Mouse (Mus musculus) stomach, embryonic 16.5 days (tissue): ENCODE measurements around the gene Gm17324. TPM values are rescaled to one million over a fixed set of nuclear protein-coding genes. Genes with fewer than 3 reads are reported as not detected.
A peak's percentile ranks its signal among the peaks of the same experiment; 100 is the strongest.
"Not testable (repeated sequence)": the region's sequence is repeated elsewhere in the genome, so short reads cannot be mapped to it uniquely, and the experiment has no call there.

ENCODE experiments used
- ATAC-seq: fragments of 200-750 bp; cut with Nextera tagmentation; 2 replicates; pipeline ENCODE4 v1.8.0; 2017; ENCODE audit warnings: moderate number of reproducible peaks, moderate TSS enrichment; ENCODE audit not compliant: insufficient read depth, low FRiP score
- H3K27ac ChIP-seq: fragments of 300-500 bp; sonication (generic); 2 replicates; pipeline ENCODE4 v1.5.1; 2014; ENCODE audit warnings: low read length
- H3K27me3 ChIP-seq: fragments of 300-500 bp; sonication (generic); 2 replicates; pipeline ENCODE4 v1.6.1; 2014; ENCODE audit warnings: low read length, control low read depth, mixed read lengths; ENCODE audit not compliant: control insufficient read depth, insufficient read depth
- H3K36me3 ChIP-seq: fragments of 300-500 bp; sonication (generic); 2 replicates; pipeline ENCODE4 v1.6.1; 2014; ENCODE audit warnings: low read length; ENCODE audit not compliant: control insufficient read depth, insufficient read depth
- H3K4me1 ChIP-seq: fragments of 300-500 bp; sonication (generic); 2 replicates; pipeline ENCODE4 v1.6.1; 2014; ENCODE audit warnings: low read length, control low read depth, mixed read lengths; ENCODE audit not compliant: control insufficient read depth, insufficient read depth
- H3K4me2 ChIP-seq: fragments of 300-500 bp; sonication (generic); 2 replicates; pipeline ENCODE4 v1.6.1; 2014; ENCODE audit warnings: low read depth, low read length, mixed read lengths
- H3K4me3 ChIP-seq: fragments of 300-500 bp; sonication (generic); replicated peaks from 2 replicates; pipeline ENCODE4 v1.5.1; 2014; ENCODE audit warnings: mild to moderate bottlenecking, low read length
- H3K9ac ChIP-seq: fragments of 300-500 bp; sonication (generic); 2 replicates; pipeline ENCODE4 v1.6.1; 2014; ENCODE audit warnings: low read length
- H3K9me3 ChIP-seq: fragments of 300-500 bp; sonication (generic); replicated peaks from 2 replicates; pipeline ENCODE4 v1.6.1; 2016; ENCODE audit warnings: low read length, control low read depth; ENCODE audit not compliant: control insufficient read depth
- WGBS: fragments of 180-500 bp; shearing (Covaris S2); extraction: QIAGEN DNeasy Blood & Tissue Kit; methylation state at CpG from one replicate; pipeline ENCODE4 v1.1.7; 2014; 5-methylcytosine and 5-hydroxymethylcytosine counted together
- polyA plus RNA-seq: library from polyadenylated mRNA; unstranded; fragments of >200 nt; fragmentation: Nextera tagmentation; extraction: Ambion mirVana; gene quantifications from 2 replicates; pipeline ENCODE4 v1.2.1, GENCODE M21; 2015

The Gm17324 gene
- polyA plus RNA-seq: 0.62 and 0.70 TPM in 2 replicates

DNA sequence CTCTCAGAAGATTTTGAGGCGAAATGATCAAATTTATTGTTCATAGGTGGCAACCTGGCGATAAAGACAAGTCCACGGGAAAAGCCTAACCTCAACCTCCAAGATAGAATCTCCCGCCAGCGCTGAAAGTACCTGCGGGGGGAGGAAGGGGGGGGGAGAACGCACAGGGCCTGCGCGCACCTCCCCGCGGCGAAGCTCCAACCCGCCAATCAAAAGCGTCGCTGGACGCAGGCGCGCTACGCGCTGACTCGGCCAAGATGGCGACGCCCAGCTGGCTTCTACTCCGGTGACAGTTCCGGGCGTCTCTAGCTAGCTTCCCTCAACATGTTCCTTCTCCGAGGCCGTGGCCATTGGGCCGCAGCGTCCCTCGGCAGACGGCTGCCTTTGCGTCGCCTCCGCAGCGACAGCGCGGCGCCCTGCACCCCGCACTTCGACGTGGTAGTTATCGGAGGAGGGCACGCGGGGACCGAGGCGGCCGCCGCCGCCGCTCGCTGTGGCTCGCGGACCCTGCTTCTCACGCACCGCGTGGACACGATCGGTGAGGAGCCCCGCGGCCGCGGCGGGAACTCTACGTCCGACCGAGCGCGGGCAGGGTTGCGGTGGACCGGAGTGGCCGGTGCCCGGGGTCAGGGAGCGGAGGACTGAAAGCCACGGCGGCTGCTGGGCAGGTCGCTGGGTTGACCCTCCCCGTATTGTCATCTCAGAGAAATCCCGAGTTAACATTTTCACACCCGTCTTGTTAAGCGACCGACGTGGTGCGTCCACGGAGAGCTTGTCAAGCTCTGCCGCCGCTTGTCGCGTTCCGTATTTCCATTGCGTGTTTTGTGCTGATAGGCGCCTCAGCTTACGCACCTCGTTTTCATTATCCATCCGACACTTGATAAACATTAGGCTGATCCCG is at the start of gene Gm17324, which contains the start of gene Mto1:
Gm17324 (minus strand) TSS at position 814 of the 901 bp plus-strand sequence.
Mto1 (plus strand) TSS at position 236 of the 901 bp plus-strand sequence.
- WGBS: under 1% methylated on average over 96 of the region's 96 CpGs
- peak; percentile 97 for ATAC-seq

DNA sequence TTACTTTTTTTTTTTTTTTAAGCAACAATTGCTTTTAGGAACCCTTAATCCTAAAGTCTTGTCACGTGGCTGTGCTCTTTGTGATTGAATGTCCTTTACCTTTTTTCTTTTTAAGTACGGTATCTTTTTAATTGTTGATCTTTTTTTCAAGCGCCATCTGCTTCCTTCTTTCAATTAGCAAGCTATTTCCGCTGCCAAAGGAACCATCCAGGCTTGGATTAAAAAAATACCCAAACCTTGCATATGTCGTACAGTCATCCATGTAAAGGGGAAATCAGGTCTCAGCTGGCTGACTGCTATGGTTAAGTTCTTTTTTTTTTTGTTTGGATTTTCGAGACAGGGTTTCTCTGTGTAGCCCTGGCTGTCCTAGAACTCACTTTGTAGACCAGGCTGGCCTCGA is 44.6 kb upstream of the Gm17324 start:
- WGBS: 83% methylated on average over 7 of the region's 7 CpGs
- H3K36me3 ChIP-seq: no peaks in the 10 kb centered on the region
- no peaks in the 10 kb centered on the region for H3K9me3 ChIP-seq
- no peaks in the 10 kb centered on the region for H3K27me3 ChIP-seq
- H3K27ac ChIP-seq: no peak overlapping the region
- H3K4me1 ChIP-seq: 0 out of 2 replicates have a peak, but pooled peaks cover 3% of the 10 kb centered on the region
- no peak overlapping the region for H3K4me3 ChIP-seq
- no peak overlapping the region for H3K9ac ChIP-seq
- ATAC-seq: no peak
- H3K4me2 ChIP-seq: no peak overlapping the region

More for the DNA sequence above, at the start of gene Gm17324, which contains the start of gene Mto1:
- H3K36me3 ChIP-seq: peaks cover 4% of the 10 kb centered on the region; the same call in 1 of the 2 replicates
- H3K27me3 ChIP-seq: no peaks in the 10 kb centered on the region; the same call in 1 of the 2 replicates
- peak within 1 kb of the TSS; percentile 66 for H3K4me2 ChIP-seq
- H3K9me3 ChIP-seq: no peaks in the 10 kb centered on the region
- peak within 1 kb of the TSS; percentile 92 for H3K9ac ChIP-seq
- peak within 1 kb of the TSS; percentile 90 for H3K27ac ChIP-seq
- peaks cover 11% of the 10 kb centered on the region for H3K4me1 ChIP-seq
- peak within 1 kb of the TSS; percentile 81 for H3K4me3 ChIP-seq

DNA sequence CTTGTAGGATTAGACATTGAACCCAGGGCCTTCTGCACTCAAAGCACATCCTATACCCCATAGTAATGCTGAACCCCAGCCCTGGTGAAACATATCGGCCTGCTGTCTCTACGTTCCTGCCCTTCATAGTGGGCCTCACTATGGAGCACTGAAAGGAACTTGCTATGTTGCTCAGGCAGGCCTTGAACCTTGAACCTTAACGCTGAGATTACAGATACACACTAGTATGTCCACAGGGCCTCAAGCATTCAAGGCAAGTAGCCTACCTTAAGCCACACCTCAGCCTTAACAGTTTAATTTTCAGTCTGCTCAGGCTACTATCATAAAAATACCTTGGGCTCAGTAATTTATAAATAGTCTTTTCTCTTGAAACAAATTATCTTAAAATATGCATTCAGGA is 43.7 kb upstream of the Gm17324 start:
- Histone ChIP-seq H3K9ac (no peak overlapping the region), H3K27me3 (no peaks in the 10 kb centered on the region), H3K27ac (no peak overlapping the region), H3K36me3 (no peaks in the 10 kb centered on the region), H3K9me3 (no peaks in the 10 kb centered on the region), H3K4me2 (no peak overlapping the region), H3K4me1 (0 out of 2 replicates have a peak, but pooled peaks cover 3% of the 10 kb centered on the region), H3K4me3 (no peak overlapping the region)
- 77% methylated on average over 3 of the region's 3 CpGs for WGBS
- ATAC-seq: no peak

DNA sequence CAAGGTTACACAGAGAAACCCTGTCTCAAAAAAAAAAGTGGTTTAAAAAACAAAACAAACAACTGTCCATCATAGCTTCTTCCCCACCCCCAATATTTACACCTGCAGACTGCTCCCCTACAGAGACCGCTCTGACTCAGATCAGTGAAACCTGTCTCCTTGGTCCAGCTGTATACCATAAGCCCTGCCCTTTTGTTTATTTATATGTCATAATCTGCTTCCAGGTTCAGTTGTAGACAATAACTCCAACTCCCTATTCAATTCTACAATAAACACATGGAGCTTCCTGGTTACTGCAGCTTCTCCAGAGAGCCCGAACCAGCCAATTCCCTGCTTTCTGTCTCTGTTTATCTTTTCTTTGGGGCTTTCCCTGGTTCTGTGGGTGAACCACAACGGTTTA is 42.6 kb upstream of the Gm17324 start:
- H3K4me1 ChIP-seq: 0 out of 2 replicates have a peak, but pooled peaks cover 3% of the 10 kb centered on the region
- H3K4me2 ChIP-seq: no peak overlapping the region
- no peaks in the 10 kb centered on the region for H3K9me3 ChIP-seq
- no peak overlapping the region for H3K9ac ChIP-seq
- no peak for ATAC-seq
- H3K4me3 ChIP-seq: no peak overlapping the region
- H3K27me3 ChIP-seq: no peaks in the 10 kb centered on the region
- WGBS: 58% methylated on average over 3 of the region's 3 CpGs
- H3K27ac ChIP-seq: no peak overlapping the region
- H3K36me3 ChIP-seq: no peaks in the 10 kb centered on the region

DNA sequence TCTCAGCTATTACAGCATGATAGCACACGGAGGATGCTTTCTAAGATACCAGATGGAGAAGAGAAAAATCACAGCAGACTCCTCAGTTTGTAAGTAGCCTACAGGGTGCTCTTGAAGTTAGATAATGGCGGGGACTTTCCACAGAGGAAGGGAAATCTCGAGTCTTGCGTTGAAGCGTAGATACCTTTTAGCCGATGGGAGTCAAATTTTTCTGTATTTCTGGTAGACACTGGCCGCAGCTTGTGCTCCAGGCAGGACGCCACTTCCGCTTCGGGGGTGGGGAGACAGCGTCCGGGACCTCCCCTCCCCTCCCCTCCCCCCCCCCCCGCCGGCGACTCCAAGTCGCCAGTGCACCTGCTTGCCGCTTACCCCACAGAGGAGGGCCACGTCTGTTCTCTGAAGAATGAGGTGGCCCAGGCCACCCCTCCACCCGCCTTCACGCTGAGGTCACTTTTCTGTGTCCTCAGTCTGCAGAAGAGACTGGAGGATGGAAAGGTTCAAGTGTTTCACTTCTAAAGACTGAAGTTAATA is 40.4 kb upstream of the Gm17324 start, which contains the start of gene Eef1a1:
Eef1a1 (minus strand) TSS at position 262 of the 531 bp plus-strand sequence.
- no peaks in the 10 kb centered on the region for H3K9me3 ChIP-seq
- no peaks in the 10 kb centered on the region for H3K27me3 ChIP-seq
- H3K4me3 ChIP-seq: peak within 1 kb of the TSS; percentile 52
- peak; percentile 69; the same call in 1 of the 2 replicates for ATAC-seq
- WGBS: 1% methylated on average over 16 of the region's 20 CpGs
- H3K4me1 ChIP-seq: 0 out of 2 replicates have a peak, but pooled peaks cover 3% of the 10 kb centered on the region
- peak within 1 kb of the TSS; percentile 72 for H3K9ac ChIP-seq
- H3K36me3 ChIP-seq: no peaks in the 10 kb centered on the region
- H3K4me2 ChIP-seq: peak within 1 kb of the TSS; percentile 77
- H3K27ac ChIP-seq: peak within 1 kb of the TSS; percentile 62

DNA sequence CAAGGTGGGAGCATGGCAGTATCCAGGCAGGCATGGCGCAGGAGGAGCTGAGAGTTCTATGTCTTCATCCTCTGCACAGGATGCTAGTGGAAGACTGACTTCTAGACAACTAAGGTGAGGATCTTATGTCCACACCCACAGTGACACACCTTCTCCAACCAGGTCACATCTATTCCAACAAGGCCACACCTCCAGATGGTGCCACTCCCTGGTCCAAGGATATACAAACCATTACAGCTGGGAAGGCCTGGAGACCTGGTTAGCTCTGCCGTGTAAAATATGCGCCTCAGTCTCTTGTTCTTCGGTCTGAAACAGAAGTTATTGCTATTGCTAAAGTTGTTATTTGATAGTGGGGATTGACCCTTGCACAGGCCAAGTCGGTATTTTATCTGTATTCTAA is 39.4 kb upstream of the Gm17324 start:
- not testable (repeated sequence) for H3K27me3 ChIP-seq, H3K4me1 ChIP-seq, H3K4me2 ChIP-seq, H3K9ac ChIP-seq, H3K4me3 ChIP-seq, H3K27ac ChIP-seq, ATAC-seq, H3K36me3 ChIP-seq, H3K9me3 ChIP-seq
- 85% methylated on average over 5 of the region's 5 CpGs for WGBS

DNA sequence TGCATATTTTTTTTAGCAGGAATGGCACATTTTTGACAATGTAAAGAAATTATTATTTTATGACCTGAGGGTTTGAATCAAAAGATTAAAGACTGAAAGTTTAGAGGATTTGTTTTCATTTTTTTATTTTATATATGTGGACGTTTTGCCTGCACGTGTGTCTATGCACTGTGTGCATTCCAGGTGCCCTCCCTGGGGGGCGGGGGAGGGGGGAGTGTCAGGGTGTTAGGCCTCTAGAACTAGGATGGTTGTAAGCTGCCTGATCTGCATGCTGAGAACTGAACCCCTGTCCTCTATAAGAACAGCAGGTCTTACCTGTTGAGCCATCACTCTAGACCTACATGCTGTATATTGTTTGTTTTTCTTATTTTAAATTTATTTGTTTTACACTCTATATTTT is 36.1 kb upstream of the Gm17324 start:
- Histone ChIP-seq H3K27ac (no peak overlapping the region), H3K4me2 (no peak overlapping the region), H3K9ac (no peak overlapping the region), H3K27me3 (no peaks in the 10 kb centered on the region), H3K9me3 (no peaks in the 10 kb centered on the region), H3K36me3 (no peaks in the 10 kb centered on the region), H3K4me3 (no peak overlapping the region), H3K4me1 (peaks cover 8% of the 10 kb centered on the region; the same call in 1 of the 2 replicates)
- WGBS: 64% methylated on average over 3 of the region's 3 CpGs
- no peak for ATAC-seq

DNA sequence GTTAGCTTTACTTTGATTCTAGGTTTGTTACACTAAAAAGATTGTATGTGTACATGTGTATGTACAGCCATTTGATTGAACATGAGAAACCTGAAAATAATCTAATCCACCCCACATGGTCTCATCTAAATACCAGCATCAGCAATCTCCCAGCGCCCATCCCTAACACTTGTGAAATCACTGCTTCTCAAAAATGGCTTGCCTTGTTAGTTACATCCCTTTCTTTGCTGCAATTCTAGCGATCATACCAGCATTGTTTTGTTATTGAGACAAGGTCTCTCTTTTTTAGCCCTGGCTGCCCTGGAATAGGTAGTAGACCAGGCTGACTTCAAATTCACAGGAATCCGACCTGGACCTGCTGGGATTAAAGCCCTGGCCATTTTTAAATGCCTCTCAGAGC is 33.8 kb upstream of the Gm17324 start:
- H3K4me2 ChIP-seq: peak overlapping the region; percentile 57
- no peak for ATAC-seq
- H3K27ac ChIP-seq: peak overlapping the region; percentile 99
- peak overlapping the region; percentile 62 for H3K4me3 ChIP-seq
- peaks cover 8% of the 10 kb centered on the region for H3K4me1 ChIP-seq
- no peaks in the 10 kb centered on the region for H3K27me3 ChIP-seq
- WGBS: 14% methylated on average over 3 of the region's 3 CpGs
- H3K9me3 ChIP-seq: no peaks in the 10 kb centered on the region
- peak overlapping the region; percentile 86 for H3K9ac ChIP-seq
- H3K36me3 ChIP-seq: peaks cover 16% of the 10 kb centered on the region
